Mouse (Mus musculus) spleen, postnatal 10 days (tissue): ENCODE results near the gene Naa50.

ENCODE experiments used
- DNase-seq, 2 experiments: peaks; one replicate each; pipeline ENCODE4 v3.0.0; 2021 to 2022; ENCODE audit warnings: low spot score in 2 of 2

The Naa50 gene

DNA sequence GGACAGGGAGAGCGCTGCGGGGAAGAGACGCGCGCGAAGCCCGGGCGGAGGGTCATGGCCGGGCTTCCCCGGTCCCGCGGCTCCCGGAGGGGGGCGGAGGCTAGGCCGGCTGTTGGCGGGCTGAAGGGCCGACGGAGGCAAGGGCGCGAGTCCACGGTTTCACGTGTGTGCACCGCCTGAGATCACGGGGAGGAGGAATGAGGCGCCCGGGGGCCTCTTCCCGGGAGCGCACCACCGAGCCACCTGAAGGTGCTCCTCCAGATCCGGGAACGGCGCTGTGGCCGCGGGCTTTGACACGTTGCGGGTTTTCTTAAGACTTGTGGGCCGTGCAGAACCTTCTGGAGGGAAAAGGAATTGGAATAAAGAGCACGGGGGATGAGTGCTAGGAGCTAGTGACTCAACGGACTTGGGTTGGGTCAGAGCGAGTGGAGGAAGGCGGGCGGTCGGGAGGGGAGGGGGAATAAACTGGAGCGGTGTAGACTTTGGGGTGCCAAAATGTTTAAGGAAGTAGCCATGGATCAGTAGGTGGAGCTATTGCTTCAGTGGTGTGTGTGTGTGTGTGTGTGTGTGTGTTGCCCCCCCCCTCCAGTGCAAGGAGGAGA is 657 bp downstream of the Naa50 start:
- DNase-seq: peak; percentile 71 to 75

DNA sequence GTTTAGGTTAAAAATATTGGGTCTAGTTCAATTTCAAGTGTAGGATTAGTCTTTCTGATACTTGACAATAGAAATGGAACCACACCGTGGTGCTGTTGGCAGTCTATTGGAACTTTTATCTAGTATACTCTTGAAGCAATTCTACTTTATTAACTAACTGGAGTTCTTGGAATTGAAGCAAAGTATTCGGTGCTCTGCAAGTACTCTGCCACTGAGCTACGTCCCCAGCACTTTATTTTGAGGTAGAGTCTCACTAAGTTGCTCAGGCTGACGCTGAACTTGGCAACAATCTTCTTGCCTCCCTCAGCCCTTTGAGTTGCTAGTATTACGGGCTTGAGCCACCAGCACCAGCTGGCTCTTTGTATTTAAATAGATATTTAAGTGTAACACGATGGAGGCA is 1.9 kb downstream of the Naa50 start:
- peak in 1 of 2 experiments; percentile 10 for DNase-seq

- no peak for DNase-seq
These were observed 9.6 kb downstream of the Naa50 start for GRCm38 (mm10) chr16:44149002-44149767.

DNA sequence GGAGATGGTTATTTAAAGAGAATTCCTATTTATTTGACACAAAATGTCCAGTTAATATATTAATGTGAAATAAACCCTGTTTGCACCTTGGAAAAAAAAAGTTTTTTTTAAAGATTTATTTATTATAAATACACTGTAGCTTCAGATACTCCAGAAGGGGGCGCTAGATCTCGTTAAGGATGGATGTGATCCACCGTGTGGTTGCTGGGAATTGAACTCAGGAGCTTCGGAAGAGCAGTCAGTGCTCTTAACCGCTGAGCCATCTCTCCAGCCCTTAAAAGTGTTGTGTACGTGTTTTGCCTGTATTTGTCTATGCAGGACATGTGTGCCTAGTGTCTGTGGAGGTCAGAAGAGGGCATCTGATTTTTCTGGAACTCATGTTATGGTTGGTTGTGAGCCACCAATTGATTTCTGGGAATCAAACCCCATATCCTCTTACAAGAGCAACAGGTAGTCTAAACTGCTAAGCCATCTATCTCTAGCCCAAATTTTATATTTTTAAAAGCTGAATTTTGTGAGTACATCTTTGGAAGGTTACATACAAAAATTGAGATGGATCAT is 14.9 kb downstream of the Naa50 start:
- no peak for DNase-seq

GRCm38 (mm10) chr16:44159325-44159724 is 19.7 kb downstream of the Naa50 start:
- no peak for DNase-seq

GRCm38 (mm10) chr16:44163831-44164230 is 24.2 kb downstream of the Naa50 start:
- no peak for DNase-seq

DNA sequence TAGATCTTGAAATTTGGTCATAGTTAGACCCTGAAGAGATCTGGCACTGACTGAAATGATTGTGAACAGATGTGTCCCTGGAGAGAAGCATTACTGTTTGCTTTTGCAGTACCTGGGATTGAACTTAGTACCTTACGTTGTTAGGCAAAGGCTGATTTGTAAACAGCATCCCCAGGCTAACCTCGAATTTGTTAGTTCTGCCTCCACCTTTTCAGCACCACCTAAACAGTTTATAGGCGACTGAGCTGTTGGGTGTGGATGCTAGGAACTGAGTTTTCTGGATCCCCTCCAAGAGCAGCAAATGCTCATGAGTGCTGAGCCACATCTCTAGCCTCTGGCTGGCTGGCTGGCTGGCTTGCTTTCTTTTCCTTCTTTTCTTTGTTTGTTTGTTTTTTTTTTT is 25.6 kb downstream of the Naa50 start:
- DNase-seq: no peak

- no peak for DNase-seq
These were observed 29.4 kb downstream of the Naa50 start for GRCm38 (mm10) chr16:44168990-44169389.

DNA sequence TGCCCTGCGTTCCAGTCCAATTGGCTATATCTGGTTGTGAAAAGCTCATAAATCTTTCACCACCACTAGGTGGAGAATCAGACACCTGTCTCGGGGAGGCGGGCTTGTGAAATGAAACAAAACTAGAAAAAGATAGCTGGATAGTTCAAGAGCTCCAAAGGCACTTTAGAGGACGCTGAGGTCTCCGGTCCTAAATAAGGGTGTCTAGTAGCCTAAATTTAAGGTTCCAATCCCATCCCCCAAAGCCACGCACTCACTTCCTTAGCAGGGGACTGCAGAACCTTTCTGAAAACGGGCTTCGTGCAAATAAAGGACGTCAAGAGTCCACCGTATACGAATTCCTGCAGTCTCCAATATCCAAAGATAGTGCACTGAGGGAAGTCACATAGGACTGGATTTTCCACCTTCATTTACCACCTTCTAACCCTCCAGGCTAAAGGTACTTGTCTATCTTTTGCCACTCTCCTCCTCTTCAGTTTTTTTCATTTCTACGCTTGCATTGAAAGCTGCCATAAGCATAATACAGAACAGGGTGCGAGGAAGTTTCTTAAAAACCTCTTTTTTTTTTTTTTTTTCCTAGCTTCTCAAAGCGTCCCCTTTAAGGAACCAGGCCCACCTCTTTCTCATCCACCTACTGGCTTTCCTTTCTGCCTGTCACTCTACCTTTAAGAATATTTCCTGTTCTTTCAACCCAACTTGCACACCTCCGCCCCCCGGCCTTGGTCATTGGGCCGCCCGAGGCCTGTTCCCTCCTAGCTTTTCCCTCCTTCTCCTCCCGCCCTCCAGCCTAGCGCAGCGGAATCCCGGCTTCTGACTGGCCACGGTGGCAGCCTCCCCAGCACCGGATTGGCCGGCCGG is 32.9 kb downstream of the Naa50 start:
- peak; percentile 90 to 97 for DNase-seq

- peak; percentile 68 to 71 for DNase-seq
These were observed 33.7 kb downstream of the Naa50 start, which contains the start of gene Usf3 for GRCm38 (mm10) chr16:44173155-44173941. Gene Usf3, plus strand, starts transcription at chr16:44173246.

DNA sequence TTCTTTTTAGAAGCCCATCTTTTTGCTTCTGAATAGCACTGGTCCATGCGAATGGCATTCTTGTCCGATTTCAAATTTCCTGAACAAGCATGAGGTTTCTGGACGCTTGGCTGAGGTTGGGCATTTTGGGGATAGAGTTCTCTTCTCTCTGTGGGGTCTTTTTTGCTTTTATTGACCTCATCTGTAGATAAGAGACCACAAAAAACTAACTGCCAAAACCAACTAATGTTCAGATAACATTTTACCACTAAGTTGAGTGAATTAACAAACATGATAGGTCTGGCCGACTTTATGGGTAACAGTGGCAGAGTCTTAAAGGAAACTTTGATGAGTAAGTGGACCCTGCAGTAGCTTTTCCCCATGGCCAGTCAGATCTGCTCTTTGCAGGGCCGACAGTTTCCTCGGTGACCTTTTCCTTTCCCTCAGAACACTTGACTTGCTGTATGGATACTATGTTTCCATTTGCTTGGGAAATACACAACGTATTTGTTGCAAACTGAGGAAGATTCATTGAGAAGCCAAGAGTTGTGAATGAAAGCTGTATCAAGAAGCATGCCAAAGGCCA is 34.4 kb downstream of the Naa50 start:
- no peak for DNase-seq

DNA sequence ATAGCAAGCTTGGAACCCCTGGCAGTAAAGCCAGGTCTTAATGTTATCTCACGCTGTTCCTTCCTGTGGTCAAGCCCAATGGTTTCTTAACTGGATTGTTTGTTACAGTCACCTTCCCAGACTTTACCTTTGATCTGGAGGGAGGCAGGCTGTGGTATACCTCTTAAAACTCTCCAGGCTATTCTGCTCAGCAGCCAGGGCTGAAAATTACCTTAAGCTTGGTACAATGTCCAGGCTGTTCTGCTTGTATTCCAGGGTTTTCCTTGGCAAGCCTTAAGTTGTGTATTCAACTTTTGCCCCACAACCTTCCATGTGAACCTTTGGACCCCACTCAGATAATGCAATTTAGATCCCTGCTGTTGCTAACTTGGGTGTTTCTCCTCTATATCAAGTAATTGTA is 35.4 kb downstream of the Naa50 start:
- no peak for DNase-seq

GRCm38 (mm10) chr16:44176511-44176910 is 36.9 kb downstream of the Naa50 start:
- no peak for DNase-seq

- DNase-seq: no peak
These were observed 38.9 kb downstream of the Naa50 start for GRCm38 (mm10) chr16:44178555-44178954.

GRCm38 (mm10) chr16:44182597-44182996 is 43.0 kb downstream of the Naa50 start:
- no peak for DNase-seq

GRCm38 (mm10) chr16:44184769-44185168 is 45.1 kb downstream of the Naa50 start:
- DNase-seq: no peak

DNA sequence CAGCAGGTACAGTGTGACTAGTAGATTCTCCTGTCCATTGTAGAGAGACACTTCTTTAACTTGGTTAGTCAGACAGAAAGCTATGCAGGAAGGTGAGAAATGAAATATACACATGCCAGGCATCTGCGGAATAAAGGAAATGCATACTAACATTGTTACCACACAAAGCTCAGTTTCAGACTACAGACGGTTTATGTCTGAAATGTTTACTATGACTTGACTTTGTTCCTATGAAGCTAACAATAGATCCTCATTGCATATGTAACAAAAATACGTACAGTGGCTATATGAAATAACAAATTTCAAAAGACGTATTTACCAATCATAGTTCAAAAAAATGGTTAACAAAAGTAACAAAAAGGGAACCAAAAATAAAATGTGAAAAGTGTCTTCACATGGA is 47.5 kb downstream of the Naa50 start:
- no peak for DNase-seq

DNA sequence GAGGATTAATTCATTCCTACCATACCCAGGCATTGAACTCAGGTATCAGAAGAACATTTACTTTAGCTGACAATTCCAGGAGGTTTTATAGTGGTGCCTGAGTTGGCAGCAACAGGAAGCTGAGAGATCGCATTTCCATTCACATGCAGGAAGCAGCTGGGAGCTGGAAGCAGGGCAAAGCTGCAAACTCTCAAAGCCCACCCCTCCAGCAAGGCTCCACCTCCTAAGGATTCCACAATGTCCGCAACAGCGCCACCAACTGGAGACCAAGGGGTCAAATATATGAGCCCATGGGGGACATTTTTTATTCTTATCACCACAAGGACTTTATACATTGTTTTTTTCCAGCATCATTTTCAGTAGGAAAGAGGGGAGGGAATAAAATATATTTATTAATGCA is 49.1 kb downstream of the Naa50 start:
- DNase-seq: no peak

- DNase-seq: no peak
These were observed 50.4 kb downstream of the Naa50 start for GRCm38 (mm10) chr16:44190032-44190431.

- no peak for DNase-seq
These were observed 51.3 kb downstream of the Naa50 start for GRCm38 (mm10) chr16:44190968-44191367.
